Mouse (Mus musculus): ENCODE measurements around the gene Sorbs2. TPM values are rescaled to one million over a fixed set of nuclear protein-coding genes. Genes with fewer than 3 reads are reported as not detected.

Gene Sorbs2
- total RNA-seq, 2 experiments from 2014 or later, result 88.1 TPM

GRCm38 (mm10) chr8:45743739-45744138 is 236.2 kb downstream of the Sorbs2 start:
- no peak for DNase-seq (ENCODE audit: low spot score in 2 of 2)

GRCm38 (mm10) chr8:45751512-45752502 is 244.2 kb downstream of the Sorbs2 start:
- DNase-seq (ENCODE audit: low spot score in 2 of 2), result no peak

DNA sequence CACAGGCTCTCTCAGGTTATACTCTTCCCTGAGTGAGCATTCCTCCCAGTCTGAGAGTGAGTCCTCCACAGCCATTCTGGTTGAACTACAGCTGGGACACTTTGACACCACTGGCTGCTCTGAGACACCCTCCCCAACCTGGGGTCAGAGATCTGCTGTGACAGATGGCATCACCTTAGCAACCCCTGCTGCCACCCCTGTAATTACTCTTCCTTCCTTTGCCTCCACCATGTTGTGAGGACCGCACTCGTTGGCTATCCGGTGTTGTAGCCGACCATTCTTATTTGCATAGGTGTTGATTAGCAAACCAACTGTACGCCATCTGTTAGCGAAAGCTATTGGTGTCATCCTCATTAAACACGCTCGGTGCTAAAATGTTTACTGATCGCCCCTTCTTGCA is 247.9 kb downstream of the Sorbs2 start:
- DNase-seq (ENCODE audit: low spot score in 2 of 2), result no peak

DNA sequence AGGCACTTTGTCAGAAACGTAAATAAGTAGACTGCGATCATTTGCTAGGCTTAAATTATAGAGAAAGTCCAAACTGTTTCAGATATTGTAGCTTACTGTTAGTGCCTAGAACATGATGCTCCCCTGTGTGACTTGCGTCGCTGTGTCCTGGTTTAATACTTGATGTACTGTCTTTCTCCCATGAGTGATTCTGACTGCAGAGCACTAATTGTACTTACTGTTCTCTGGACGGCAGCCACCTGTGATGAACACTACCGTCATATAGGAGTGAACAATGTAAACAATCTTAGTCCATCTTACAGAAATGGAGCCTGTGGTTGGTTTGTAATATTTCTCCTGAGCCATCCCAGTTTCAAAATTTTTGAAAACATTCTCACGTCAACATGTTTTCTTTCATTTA is 248.4 kb downstream of the Sorbs2 start:
- DNase-seq (ENCODE audit: low spot score in 2 of 2), result no peak

DNA sequence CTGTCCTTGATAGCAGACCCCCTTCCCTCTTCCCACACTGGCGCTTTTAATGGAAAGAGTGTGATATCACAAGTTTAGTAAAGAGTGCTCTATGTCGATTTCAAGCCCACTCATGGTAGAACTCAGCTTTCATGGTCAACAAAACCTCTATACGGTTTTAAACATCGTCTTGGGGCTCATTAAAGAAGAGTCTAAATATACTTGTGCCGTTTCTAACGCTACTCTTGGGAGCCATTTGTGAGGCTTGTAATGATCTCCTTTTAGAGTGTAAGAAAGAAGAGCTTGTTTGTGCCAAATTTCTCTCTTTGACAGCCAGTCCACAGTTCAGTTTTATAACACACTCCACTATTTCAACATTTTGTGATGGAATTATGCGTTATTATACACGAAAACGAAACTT is 253.0 kb downstream of the Sorbs2 start:
- no peak for DNase-seq (ENCODE audit: low spot score in 2 of 2)

DNA sequence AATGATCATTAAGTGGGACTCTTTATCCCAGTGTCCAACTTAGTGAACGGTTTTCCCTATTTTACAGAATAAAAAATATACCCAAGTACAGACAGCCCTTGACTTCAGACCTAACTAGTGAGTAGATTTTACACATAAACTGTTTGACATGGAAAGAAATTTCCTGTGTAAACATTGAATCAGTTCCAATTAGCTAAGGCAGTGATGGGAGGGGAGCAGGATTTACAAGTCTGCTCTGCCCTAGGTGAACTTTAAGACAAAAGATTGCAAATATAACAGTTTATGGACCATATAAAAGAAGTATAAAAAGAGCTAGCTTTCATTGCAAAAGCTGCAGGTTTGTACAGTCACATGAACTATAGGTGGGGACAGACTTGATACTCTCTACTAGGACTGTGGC is 253.5 kb downstream of the Sorbs2 start:
- DNase-seq (ENCODE audit: low spot score in 2 of 2), result no peak

GRCm38 (mm10) chr8:45762982-45763689 is 255.5 kb downstream of the Sorbs2 start:
- DNase-seq (ENCODE audit: low spot score in 2 of 2), result no peak

GRCm38 (mm10) chr8:45763690-45764342 is 256.2 kb downstream of the Sorbs2 start:
- no peak for DNase-seq (ENCODE audit: low spot score in 2 of 2)

GRCm38 (mm10) chr8:45766138-45766537 is 258.6 kb downstream of the Sorbs2 start:
- DNase-seq (ENCODE audit: low spot score in 2 of 2), result no peak

- no peak for DNase-seq (ENCODE audit: low spot score in 2 of 2)
Observed at GRCm38 (mm10) chr8:45774841-45775240, 267.3 kb downstream of the Sorbs2 start.

- no peak for DNase-seq (ENCODE audit: low spot score in 2 of 2)
Observed at GRCm38 (mm10) chr8:45775481-45775880, 267.9 kb downstream of the Sorbs2 start.

DNA sequence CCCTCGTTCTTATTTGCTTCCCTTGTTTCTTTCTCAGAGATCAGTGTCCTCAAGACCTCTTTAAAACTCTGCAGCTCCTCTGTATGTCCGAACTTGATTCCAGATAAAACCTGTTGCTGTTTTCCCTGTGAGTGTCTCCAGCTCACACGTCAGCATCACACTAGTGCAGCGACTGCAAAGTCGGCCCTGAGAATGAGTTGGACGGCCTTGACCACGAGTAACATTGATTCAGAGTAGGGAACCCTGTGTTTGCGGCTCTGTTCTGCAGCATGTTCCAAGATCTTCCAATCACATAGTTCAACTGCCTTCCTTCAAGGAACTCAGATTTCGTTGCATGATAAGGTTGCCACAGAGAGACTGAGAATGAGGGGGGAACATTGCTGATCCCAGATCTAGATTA is 268.8 kb downstream of the Sorbs2 start:
- no peak for DNase-seq (ENCODE audit: low spot score in 2 of 2)

DNA sequence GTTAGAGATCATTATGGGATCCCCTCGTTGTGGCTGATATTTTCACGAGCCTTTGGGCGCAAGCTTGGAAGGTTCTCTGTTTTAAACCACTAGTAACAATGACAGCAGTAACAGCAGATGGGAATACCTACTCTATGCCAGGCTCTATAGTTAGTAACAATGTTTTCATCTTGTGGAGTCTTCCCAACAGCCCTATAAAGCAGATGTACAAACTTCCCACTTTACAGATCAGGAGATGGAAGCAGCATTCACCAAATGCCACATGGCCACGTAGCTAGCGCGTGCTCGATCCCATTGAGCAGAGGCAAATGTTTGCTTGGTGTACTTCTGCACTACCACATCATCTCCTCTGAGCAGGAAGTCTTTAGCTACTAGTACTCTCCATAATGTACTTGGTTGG is 269.4 kb downstream of the Sorbs2 start:
- DNase-seq (ENCODE audit: low spot score in 2 of 2), result no peak

GRCm38 (mm10) chr8:45780585-45780984 is 273.0 kb downstream of the Sorbs2 start:
- DNase-seq (ENCODE audit: low spot score in 2 of 2), result no peak

- DNase-seq (ENCODE audit: low spot score in 2 of 2), result no peak
Observed at GRCm38 (mm10) chr8:45788610-45789009, 281.0 kb downstream of the Sorbs2 start.

DNA sequence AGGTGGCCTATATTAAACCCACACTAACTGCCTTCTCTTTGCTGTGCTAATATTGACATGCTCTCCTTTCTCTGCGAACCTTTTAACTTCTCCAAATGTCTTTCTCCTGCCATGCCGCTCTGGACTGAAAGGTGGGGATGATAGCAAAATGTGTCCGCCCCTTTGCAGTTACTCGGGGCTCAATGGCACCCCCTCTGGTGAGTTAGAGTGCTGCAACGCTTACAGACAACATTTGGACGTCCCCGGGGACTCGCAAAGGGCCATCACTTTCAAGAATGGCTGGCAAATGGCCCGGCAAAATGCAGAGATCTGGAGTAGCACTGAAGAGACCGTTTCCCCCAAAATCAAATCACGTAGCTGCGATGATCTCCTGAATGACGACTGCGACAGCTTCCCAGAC is 287.3 kb downstream of the Sorbs2 start:
- no peak for DNase-seq (ENCODE audit: low spot score in 2 of 2)

DNA sequence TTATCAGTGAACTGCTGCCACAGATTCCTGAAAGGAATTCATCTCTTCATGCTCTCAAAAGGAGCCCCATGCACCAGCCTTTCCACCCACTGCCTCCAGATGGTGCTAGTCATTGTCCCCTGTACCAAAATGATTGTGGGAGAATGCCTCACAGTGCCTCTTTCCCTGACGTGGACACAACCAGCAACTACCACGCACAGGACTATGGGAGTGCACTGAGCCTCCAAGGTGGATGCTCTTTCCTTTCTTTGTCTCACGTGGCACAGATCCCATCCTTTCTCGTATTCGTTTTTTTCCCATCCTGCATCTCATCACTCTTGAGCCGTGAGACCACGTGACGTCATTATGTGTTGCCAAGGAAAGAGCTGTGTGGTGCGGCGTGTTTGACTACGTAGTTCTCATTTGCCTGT is 288.7 kb downstream of the Sorbs2 start:
- DNase-seq (ENCODE audit: low spot score in 2 of 2), result no peak

- no peak for DNase-seq (ENCODE audit: low spot score in 2 of 2)
Observed at GRCm38 (mm10) chr8:45799517-45799916, 291.9 kb downstream of the Sorbs2 start.

DNA sequence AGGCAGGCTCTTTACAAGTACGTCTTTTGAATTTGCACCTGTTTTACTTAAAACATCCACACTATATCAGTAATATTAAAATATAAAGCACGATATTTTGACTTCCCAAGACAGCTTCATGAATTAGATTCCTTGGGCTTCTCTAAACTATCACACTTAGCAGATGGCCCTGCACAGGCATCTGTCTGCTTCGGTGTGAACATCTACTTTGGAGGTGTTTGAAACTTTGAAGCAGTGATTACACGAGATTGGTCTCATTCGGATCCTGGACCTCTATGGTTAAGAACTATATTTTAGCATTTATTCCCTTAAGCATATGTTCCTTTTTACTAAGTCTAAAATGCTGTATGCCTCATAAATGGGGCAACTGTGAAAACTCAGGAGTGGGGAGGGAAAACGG is 301.0 kb downstream of the Sorbs2 start:
- DNase-seq (ENCODE audit: low spot score in 2 of 2), result no peak

DNA sequence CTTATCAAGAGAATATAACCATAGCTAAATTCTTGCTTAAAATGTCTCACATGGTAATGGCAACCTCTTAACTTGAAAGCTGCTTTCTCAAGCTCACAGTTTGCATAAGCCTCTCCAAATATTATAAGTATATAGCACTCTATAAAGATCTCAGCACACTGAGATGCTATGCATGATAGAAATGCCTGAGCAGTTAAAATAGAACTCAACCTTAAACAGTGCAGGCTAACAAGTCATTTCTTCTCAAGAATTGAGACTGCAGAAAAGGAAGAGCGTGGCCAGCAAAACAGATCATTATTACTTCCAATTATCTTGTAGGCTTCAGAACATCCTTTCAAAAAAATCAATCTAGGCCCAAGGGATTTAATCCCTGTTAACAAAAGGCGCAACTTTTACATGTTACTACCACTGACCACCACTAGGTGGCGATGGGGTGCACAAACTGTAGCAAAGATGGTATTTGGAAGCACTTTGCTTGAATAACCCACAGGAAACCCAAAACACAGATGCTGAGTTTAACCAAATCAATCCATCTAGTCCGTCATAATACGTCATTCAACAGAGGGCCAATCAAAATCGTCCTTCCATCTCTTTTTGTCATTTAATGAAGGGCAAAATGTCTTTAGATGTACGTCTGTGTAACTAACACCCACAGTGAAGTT is 309.3 kb downstream of the Sorbs2 start:
- DNase-seq (ENCODE audit: low spot score in 2 of 2), result no peak

GRCm38 (mm10) chr8:45821650-45822049 is 314.1 kb downstream of the Sorbs2 start:
- no peak for DNase-seq (ENCODE audit: low spot score in 2 of 2)

Measured in adrenal gland, postnatal 4 days (tissue).